Mouse (Mus musculus) embryonic fibroblast, embryonic 13.5 days (primary cell): ENCODE data around the gene Xylt2. TPM values are rescaled to one million over a fixed set of nuclear protein-coding genes. Genes with fewer than 3 reads are reported as not detected.

Experiments
- H3K27ac ChIP-seq: 2 replicates; pipeline ENCODE4 v1.5.1; 2012; ENCODE audit warnings: low read length, control low read depth, inconsistent platforms; ENCODE audit not compliant: insufficient read depth
- H3K4me1 ChIP-seq: 2 replicates; pipeline ENCODE4 v1.6.1; 2011; ENCODE audit warnings: low read length; ENCODE audit not compliant: control insufficient read depth, insufficient read depth
- H3K4me3 ChIP-seq: 2 replicates; pipeline ENCODE4 v1.5.1; 2011; ENCODE audit warnings: mild to moderate bottlenecking, control low read depth, low read length; ENCODE audit not compliant: insufficient read depth
- CTCF ChIP-seq: IDR thresholded peaks from 2 replicates; pipeline ENCODE4 v1.5.1; 2011; ENCODE audit warnings: mild to moderate bottlenecking, control low read depth, low read length, moderate library complexity, borderline replicate concordance; ENCODE audit not compliant: insufficient read depth
- POLR2A ChIP-seq: IDR thresholded peaks from 2 replicates; pipeline ENCODE4 v1.6.1; 2011; ENCODE audit warnings: low read depth, mild to moderate bottlenecking, control low read depth, low read length, moderate library complexity
- polyA plus RNA-seq: library from polyadenylated mRNA; stranded (reverse); fragments of >200 nt; gene quantifications from 2 replicates; pipeline ENCODE4 v1.2.4, GENCODE M21; 2011; ENCODE audit warnings: low read depth; ENCODE audit not compliant: missing spikeins, insufficient read length

Xylt2 gene
- polyA plus RNA-seq, 1 experiment = 12.9 TPM

DNA sequence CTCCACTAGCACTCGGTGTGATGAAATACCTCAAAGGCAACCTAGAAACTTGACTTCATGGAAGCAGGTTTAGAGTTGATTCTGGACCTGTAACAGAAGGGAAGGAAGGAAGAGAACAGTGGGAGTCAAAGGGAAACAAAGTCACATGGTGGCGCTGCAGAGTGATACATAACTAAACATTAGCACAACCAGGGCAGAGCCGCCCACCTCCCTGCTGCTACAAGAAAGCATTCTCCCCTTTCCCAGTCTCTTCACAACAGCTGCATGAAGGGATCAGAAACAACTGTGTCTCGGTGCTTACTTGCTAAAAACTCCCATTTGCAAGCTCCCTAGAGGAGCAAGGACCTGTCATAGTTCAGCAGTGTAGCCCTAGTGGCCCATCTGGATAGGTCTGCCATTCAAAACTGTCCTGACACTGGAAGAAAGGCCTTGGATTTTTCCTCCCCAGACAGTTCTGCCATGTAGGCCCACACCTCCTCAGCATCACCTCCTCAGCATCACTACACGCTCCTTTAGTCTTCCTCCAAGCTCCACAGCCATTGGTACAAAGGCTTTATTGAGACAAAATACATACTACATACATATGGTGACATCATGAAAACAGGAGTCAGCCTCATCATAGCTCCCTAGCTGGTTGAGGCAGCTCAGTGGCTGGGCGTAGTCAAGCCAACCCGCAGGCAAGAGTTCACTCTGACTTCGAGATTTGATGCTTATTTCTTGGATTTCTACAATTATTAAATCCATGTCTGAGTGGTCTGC is 32.7 kb downstream of the Xylt2 start:
- Histone ChIP-seq H3K4me3 (no peak overlapping the region), H3K27ac (no peak overlapping the region), H3K4me1 (no peaks in the 10 kb centered on the region)
- TF ChIP-seq POLR2A = no peak
- TF ChIP-seq CTCF = no peak

DNA sequence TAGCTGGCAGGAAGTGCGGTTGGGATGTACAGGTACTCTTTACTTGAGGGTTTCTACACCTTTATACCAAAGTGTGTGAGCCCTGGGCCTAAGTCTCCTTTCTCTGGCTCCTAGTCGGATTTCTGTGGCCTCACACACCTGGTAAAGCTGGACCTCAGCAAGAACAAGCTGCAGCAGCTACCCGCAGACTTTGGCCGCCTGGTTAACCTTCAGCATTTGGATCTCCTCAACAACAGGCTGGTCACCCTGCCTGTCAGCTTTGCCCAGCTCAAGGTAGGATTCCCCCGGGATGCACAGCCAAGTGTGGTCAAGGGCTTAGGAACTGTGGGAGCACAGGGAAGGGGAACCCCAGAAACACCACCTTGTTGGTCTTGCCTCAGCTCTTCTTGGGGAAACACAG is 42.9 kb downstream of the Xylt2 start:
- no peak overlapping the region for H3K4me3 ChIP-seq
- no peak overlapping the region for H3K27ac ChIP-seq
- no peaks in the 10 kb centered on the region; the same call in 1 of the 2 replicates for H3K4me1 ChIP-seq
- TF ChIP-seq POLR2A = no peak
- TF ChIP-seq CTCF = no peak

DNA sequence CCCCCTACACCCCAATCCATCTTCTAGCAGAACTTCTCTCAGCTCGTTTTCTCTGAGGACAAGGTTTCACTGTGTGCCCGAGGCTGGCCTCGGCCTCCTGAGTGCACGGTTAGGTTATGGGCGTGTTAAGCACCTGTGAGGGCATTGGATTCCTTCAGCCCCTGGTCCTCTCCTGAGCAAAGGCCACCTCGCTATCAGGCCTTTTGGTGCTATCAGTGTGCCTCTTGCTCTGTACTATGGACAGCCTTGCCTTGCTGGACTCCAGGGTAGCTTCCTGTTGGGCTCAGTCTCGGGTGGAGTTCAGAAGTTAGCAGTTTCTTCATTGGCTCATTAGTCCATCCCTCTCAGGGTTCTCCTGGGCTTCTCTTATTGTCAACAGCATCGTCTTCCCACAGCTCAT is 44.3 kb downstream of the Xylt2 start:
- TF ChIP-seq CTCF (no peak), POLR2A (no peak)
- H3K27ac ChIP-seq = no peak overlapping the region
- H3K4me1 ChIP-seq = no peaks in the 10 kb centered on the region; the same call in 1 of the 2 replicates
- no peak overlapping the region for H3K4me3 ChIP-seq

DNA sequence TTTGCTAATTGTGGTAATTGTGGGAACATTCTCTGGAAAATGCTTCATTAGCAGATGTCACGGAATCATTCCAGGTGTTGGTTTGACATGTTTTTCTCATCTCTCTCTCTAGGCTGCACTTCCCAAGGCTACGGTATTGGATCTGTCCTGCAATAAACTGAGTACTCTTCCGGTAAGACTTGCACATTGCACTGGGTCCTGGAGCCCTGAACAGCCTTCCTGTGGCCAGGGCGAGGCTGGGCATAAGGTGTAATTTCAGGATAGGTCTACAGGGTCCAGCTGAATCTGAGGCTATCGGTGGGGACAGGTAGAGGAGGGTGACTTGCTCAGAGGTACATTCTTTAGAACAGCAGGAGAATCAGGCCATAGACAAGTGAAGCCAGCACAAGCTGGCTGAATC is 45.3 kb downstream of the Xylt2 start:
- Histone ChIP-seq H3K4me1 (no peaks in the 10 kb centered on the region; the same call in 1 of the 2 replicates), H3K4me3 (no peak overlapping the region), H3K27ac (no peak overlapping the region)
- TF ChIP-seq POLR2A = no peak
- TF ChIP-seq CTCF = no peak

DNA sequence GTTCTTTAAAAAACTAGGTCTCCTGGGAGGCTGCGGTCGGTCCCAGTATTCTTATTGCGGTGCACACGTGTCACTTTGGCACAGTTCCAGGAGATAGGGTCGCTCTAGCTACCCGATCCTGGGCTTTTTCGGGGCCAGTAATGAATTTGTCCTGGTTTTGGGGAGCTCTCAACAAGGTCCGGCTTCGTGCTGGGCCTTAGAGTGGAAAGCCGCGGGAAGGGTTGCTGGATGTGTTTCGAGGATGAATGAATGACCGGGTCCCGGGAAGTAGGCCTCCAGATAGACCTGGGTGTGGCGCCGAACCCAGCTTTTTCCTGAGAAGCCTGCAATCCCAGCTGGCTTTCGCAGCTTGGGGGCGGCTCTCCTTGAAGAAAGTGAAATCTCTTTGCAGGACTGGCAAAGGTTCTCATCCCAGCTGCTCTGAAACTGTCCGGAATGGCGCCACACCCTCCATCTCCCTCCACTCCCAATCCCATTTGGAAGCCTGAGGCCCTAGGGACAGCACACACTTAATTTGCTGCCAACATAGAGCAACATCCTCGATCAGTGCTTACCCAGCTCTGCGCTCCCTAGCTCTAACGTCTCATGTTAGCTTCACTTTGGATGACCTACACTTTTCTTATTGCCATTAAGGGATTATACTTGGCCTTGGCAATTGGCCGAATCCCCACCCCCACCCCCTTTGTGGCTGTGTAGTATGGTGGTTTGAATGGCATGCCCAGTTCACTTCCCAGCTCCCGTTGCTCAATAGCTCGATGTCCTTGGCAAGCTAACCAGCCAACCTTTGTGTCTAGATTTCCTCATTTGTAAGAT is 46.9 kb downstream of the Xylt2 start:
- Histone ChIP-seq H3K4me1 (no peaks in the 10 kb centered on the region; the same call in 1 of the 2 replicates), H3K4me3 (peak overlapping the region; percentile 90), H3K27ac (peak overlapping the region; percentile 64)
- TF ChIP-seq POLR2A (peak; percentile 27; the same call in 1 of the 2 replicates), CTCF (no peak)

DNA sequence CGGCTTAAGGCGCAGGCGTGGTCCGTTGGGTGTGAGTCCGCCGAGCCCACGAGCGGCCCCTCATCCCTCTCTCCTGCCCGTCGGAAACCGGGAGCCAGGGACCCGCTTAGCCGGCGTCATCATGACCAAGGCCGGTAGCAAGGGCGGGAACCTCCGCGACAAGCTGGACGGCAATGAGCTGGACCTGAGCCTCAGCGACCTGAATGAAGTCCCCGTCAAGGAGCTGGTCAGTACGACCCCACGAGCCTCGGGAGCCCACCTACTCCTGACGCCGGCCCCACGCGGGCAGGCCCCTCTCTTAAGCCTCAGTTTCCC is 47.5 kb downstream of the Xylt2 start:
- H3K4me3 ChIP-seq = peak overlapping the region; percentile 90
- H3K4me1 ChIP-seq = no peaks in the 10 kb centered on the region; the same call in 1 of the 2 replicates
- H3K27ac ChIP-seq = peak overlapping the region; percentile 64
- TF ChIP-seq POLR2A (no peak), CTCF (no peak)

DNA sequence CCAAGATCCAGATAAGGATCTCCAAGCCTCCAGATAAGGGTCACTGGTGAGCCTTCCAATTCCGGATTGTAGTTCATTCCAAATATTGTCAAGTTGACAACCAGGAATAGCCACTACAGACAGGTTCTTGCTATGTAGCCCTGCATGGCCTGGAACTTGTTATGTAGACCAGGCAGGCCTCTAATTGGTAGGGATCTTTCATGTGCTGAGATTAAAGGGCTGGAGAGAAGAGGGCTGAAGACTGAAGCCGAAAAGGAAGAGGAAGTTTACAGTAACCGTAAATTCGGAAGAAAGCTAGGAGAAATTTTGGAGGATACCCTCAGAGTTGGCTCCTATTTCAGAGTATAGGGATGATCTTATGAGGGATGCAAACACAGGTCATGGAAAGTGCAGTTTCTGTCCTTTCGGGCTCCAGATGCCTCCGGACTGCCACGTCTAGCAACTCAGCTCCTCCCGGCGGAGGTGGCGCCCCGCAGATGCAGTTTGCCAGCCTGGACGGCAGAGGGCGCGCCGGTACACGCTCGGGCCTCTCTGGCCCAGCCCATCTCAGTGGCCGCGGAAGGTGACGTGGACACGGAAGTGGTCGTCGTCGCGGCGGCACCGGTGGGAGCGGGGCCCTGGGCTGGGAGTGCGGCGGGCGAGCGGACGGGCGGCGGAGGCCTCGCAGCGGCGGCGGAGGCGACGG is 48.0 kb downstream of the Xylt2 start, which contains the start of gene Lrrc59:
Gene Lrrc59 (plus strand): TSS at position 569 of the 685 bp plus-strand sequence.
- H3K27ac ChIP-seq = peak within 1 kb of the TSS; percentile 64
- TF ChIP-seq POLR2A (peak; percentile 53), CTCF (peak; percentile 97)
- H3K4me1 ChIP-seq = no peaks in the 10 kb centered on the region; the same call in 1 of the 2 replicates
- H3K4me3 ChIP-seq = peak within 1 kb of the TSS; percentile 90

DNA sequence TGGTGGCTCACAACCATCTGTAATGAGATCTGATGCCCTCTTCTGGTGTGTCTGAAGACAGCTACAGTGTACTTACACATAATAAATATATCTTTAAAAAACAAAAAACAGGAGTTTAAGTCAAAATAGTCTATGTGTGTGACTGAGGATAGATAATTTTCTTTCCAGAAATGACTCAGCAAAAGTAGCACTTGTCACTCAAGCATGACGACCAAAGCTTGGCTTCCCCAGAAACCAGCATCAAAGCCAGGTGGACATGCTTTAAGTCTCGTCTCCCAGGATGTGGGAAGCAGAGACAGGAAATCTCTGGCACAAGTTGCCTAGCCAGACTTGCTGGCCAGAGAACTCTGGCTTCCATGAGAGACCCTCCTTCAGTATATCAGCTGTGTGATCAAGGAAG is 55.2 kb downstream of the Xylt2 start:
- Histone ChIP-seq H3K4me1 (no peaks in the 10 kb centered on the region), H3K4me3 (no peak overlapping the region), H3K27ac (no peak overlapping the region)
- TF ChIP-seq POLR2A = no peak
- no peak for TF ChIP-seq CTCF

DNA sequence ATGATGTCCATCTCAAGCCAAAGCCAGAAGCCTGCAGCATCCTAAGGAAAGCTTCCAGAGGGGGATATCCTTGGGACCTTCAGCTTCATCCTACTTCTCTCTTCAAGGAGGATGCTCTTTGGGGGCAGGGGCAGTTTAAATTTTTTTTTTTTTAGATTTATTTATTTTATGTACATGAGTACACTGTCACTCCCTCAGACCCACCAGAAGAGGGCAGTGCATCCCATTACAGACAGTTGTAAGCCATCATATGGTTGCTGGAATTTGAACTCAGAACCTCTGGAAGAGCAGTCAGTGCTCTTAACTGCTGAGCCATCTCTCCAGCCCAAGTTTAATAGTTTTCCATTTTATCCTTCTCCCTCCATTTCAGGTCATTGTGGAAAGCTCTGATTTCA is 55.9 kb downstream of the Xylt2 start:
- no peak for TF ChIP-seq CTCF
- no peak for TF ChIP-seq POLR2A
- H3K27ac ChIP-seq = no peak overlapping the region
- no peak overlapping the region for H3K4me3 ChIP-seq
- H3K4me1 ChIP-seq = no peaks in the 10 kb centered on the region
